Mouse (Mus musculus) forebrain, postnatal 0 days (tissue): ENCODE measurements around the gene Astl. TPM values are rescaled to one million over a fixed set of nuclear protein-coding genes. Genes with fewer than 3 reads are reported as not detected.
"Not testable (repeated sequence)": the region's sequence is repeated elsewhere in the genome, so short reads cannot be mapped to it uniquely, and the experiment has no call there.

Experiments used
- ATAC-seq: fragments of 200-750 bp; cut with Nextera tagmentation; 2 replicates; pipeline ENCODE4 v1.8.0; 2017; ENCODE audit warnings: mild to moderate bottlenecking, moderate library complexity
- DNase-seq: peaks from one replicate; pipeline ENCODE4 v3.0.0-alpha.2; 2015
- H3K27ac ChIP-seq: fragments of 300-500 bp; sonication (generic); 2 replicates; pipeline ENCODE4 v1.5.1; 2014; ENCODE audit warnings: low read depth, mild to moderate bottlenecking, antibody characterized with exemption, low read length, moderate library complexity, mixed read lengths
- H3K27me3 ChIP-seq: fragments of 300-500 bp; sonication (generic); 2 replicates; pipeline ENCODE4 v1.6.1; 2014; ENCODE audit warnings: mild to moderate bottlenecking, low read length, mixed read lengths; ENCODE audit not compliant: insufficient read depth
- H3K36me3 ChIP-seq: fragments of 300-500 bp; sonication (generic); 2 replicates; pipeline ENCODE4 v1.6.1; 2014; ENCODE audit warnings: mild to moderate bottlenecking, moderate library complexity; ENCODE audit not compliant: insufficient read depth
- H3K4me1 ChIP-seq: fragments of 300-500 bp; sonication (generic); 2 replicates; pipeline ENCODE4 v1.6.1; 2014; ENCODE audit warnings: antibody characterized with exemption; ENCODE audit not compliant: insufficient read depth
- H3K4me2 ChIP-seq: fragments of 300-500 bp; sonication (generic); 2 replicates; pipeline ENCODE4 v1.6.1; 2014; ENCODE audit warnings: low read depth, mild to moderate bottlenecking, moderate library complexity
- H3K4me3 ChIP-seq: fragments of 300-500 bp; sonication (generic); 2 replicates; pipeline ENCODE4 v1.5.1; 2014; ENCODE audit warnings: low read depth, low read length, mixed read lengths
- H3K9ac ChIP-seq: fragments of 300-500 bp; sonication (generic); 2 replicates; pipeline ENCODE4 v1.6.1; 2014; ENCODE audit warnings: mild to moderate bottlenecking
- H3K9me3 ChIP-seq: fragments of 300-500 bp; sonication (generic); 2 replicates; pipeline ENCODE4 v1.6.1; 2016; ENCODE audit warnings: low read length
- CTCF ChIP-seq: sonication (generic); IDR thresholded peaks from 2 replicates; pipeline ENCODE4 v1.5.1; 2016; ENCODE audit warnings: antibody characterized with exemption, control low read depth, low read depth
- WGBS: fragments of 180-500 bp; shearing (Covaris S2); extraction: QIAGEN DNeasy Blood & Tissue Kit; methylation state at CpG from one replicate; pipeline ENCODE4 v1.1.7; 2014; 5-methylcytosine and 5-hydroxymethylcytosine counted together
- polyA plus RNA-seq: library from polyadenylated mRNA; unstranded; fragments of >200 nt; fragmentation: Nextera tagmentation; extraction: Ambion mirVana; gene quantifications from 2 replicates; pipeline ENCODE4 v1.2.1, GENCODE M21; 2015
- total RNA-seq: library from RNA; depleted of rRNA; stranded (reverse); fragments of >200 nt; gene quantifications from 2 replicates; pipeline ENCODE4 v1.2.3, GENCODE M21; 2014; rRNA removed

The Astl gene
- total RNA-seq (not detected in 2 replicates), polyA plus RNA-seq (not detected in 2 replicates)

DNA sequence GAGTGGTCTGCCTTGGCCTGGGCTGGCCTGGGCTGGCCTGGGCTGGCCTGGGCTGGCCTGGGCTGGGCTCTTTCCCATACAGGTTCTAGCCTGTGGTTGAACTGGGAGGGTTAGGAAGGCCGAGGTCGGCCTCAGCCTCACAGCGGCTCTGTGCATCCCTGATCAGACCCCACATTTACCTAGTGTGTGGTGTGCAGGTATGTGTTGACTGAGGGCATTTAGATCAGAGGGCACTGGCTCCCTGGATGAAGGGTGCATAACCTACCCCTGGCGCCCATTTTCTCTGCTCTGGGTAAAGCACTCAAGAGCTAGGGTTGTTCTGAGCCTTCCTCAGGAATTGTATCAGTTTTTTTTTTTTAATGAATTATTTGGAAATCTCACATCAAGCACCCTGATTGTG, at the start of gene Astl:
Astl (plus strand) TSS at position 224 of the 400 bp plus-strand sequence.
- Histone ChIP-seq H3K36me3 (no peaks in the 10 kb centered on the region), H3K4me2 (peak within 1 kb of the TSS; percentile 89; the same call in 1 of the 2 replicates), H3K27me3 (peaks cover 15% of the 10 kb centered on the region), H3K27ac (no peak within 1 kb of the TSS), H3K4me1 (no peaks in the 10 kb centered on the region), H3K9ac (no peak within 1 kb of the TSS), H3K4me3 (no peak within 1 kb of the TSS), H3K9me3 (no peaks in the 10 kb centered on the region)
- DNase-seq (no peak), ATAC-seq (no peak)
- WGBS: 92% methylated on average over 4 of the region's 4 CpGs
- TF ChIP-seq CTCF: no peak

DNA sequence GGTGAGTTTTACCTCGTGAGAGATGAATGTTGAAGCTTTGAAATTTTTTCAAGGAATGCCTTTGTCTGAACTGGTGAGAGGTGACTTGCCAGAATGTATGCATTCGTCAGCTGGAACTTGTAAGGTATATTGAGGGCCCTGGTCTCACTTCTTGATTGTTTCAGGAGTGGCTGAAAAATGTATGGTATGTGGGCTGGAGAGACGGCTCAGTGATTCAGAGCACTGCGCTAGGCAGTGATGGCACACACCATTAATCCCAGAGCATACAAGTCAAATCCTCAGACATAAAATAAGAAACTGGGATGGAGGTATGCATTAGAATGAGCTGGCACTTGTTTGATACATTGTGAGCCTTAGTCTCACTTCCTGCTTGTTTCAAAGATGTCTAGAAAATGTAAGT, 46.2 kb upstream of the Astl start:
- Histone ChIP-seq H3K27me3 (no peaks in the 10 kb centered on the region), H3K4me1 (no peaks in the 10 kb centered on the region), H3K36me3 (peaks cover 66% of the 10 kb centered on the region), H3K9me3 (no peaks in the 10 kb centered on the region), H3K4me3 (no peak overlapping the region), H3K9ac (no peak overlapping the region), H3K27ac (no peak overlapping the region), H3K4me2 (no peak overlapping the region)
- TF ChIP-seq CTCF: no peak
- WGBS: 89% methylated on average over 4 of the region's 4 CpGs
- ATAC-seq (no peak), DNase-seq (no peak)

DNA sequence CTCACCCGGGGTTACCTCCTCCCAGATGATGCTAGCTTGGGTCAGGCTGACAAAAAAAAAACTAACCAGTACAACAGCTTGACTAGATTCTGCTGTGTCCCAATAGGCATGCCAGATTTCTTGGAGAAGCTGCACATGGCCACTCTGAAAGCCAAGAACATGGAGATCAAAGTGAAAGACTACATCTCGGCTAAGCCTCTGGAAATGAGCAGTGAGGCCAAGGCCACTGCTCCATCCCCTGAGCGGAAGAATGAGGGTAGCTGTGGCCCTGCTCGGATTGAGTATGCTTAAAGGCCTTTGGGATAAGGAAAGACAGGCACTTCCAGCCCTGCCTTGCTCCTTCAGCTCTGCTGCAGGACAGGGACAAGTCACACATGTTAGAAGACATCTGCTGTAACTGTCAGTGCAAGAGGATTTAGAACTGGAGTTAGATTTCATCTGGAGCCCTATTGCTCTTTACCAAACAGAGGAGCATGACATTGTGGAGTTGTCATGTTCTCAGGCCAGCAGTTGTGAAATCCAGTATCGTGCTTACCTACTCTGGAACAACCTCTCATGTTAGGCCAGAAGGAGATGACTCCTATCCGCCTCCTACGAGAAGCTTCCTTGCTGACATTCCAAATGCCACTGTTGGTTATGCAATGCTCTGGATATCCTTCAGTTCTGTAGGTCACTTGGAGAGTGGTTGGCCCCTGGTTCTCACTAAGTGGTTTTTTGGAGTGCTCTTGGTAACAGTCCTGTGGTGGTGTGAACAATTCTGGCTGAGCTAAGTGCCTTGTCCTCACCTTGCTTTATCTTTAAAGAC, 41.2 kb upstream of the Astl start:
- TF ChIP-seq CTCF: no peak
- WGBS: 96% methylated on average over 7 of the region's 7 CpGs
- H3K4me2 ChIP-seq: no peak overlapping the region
- DNase-seq: no peak
- H3K27me3 ChIP-seq: no peaks in the 10 kb centered on the region
- H3K27ac ChIP-seq: no peak overlapping the region
- H3K4me3 ChIP-seq: no peak overlapping the region
- H3K36me3 ChIP-seq: peaks cover 84% of the 10 kb centered on the region
- no peak overlapping the region for H3K9ac ChIP-seq
- ATAC-seq: no peak
- no peaks in the 10 kb centered on the region for H3K9me3 ChIP-seq
- no peaks in the 10 kb centered on the region for H3K4me1 ChIP-seq

DNA sequence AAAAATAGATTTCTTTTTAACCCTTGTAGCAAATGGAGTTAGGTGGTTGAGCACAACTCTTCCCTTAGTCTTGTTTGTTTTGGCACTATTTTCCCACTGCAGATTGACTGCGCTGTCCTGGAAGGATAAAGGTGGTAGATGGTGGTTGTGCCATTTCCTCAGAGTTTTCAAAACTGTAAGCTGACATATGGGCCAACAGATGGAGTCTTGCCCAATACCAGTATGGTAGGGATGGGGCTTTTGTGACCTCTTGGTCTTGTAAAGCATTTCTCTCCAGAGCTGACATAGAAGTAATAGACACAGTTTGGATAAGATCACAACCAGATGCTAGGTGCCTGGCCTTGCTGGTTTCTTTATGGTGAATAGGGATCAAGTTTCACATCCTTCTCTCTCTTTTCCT, 40.4 kb upstream of the Astl start:
- Histone ChIP-seq H3K27me3 (no peaks in the 10 kb centered on the region), H3K36me3 (peaks cover 76% of the 10 kb centered on the region), H3K9ac (no peak overlapping the region), H3K9me3 (no peaks in the 10 kb centered on the region), H3K4me1 (no peaks in the 10 kb centered on the region), H3K4me3 (no peak overlapping the region), H3K4me2 (no peak overlapping the region), H3K27ac (no peak overlapping the region)
- ATAC-seq (no peak), DNase-seq (no peak)
- 90% methylated on average over 1 of the region's 1 CpGs for WGBS
- no peak for TF ChIP-seq CTCF

DNA sequence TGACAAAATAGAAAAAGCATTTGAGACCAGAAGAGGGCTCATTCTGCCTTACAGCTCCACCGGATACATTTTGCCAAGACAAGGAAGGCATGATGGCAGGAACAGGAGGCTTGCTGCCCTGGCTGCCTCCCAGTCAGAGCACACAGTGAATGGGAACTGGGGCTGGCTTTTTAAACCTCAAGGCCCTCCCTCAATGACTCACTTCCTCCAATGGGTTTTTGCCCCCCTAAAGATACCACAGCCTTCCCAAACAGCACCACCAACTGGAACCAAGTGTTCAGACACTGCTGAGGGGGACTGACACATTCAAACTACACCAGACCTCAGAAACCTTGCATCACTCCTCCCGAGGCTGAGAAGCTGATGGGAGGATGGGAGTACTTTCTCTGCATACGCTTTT, 37.7 kb upstream of the Astl start:
- Histone ChIP-seq H3K27me3 (no peaks in the 10 kb centered on the region), H3K4me3 (no peak overlapping the region), H3K36me3 (peaks cover 58% of the 10 kb centered on the region), H3K4me1 (no peaks in the 10 kb centered on the region), H3K27ac (no peak overlapping the region), H3K9ac (no peak overlapping the region), H3K9me3 (no peaks in the 10 kb centered on the region), H3K4me2 (no peak overlapping the region)
- DNase-seq (no peak), ATAC-seq (no peak)
- TF ChIP-seq CTCF: no peak
- 80% methylated on average over 3 of the region's 3 CpGs for WGBS

DNA sequence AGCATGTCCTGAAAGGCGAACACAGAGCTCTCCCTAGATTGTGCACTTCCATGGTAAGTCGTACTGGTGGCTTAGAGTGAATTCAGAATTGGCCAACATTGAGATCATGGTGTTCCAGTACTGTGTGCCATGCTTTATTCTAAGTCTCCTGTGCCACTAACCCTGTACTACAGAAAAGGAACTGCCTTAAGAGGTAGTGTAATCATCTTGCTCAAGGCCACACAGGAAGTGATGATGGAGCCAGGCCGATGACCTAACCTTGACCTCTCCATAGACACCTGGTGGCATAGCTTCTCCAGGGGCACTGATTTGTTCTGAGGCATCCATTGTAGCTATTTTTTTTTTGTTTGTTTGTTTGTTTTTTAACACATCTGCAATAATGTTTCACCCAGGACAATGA, 36.6 kb upstream of the Astl start:
- WGBS: 90% methylated on average over 3 of the region's 3 CpGs
- Histone ChIP-seq H3K9ac (no peak overlapping the region), H3K4me1 (no peaks in the 10 kb centered on the region), H3K9me3 (no peaks in the 10 kb centered on the region), H3K27me3 (no peaks in the 10 kb centered on the region), H3K27ac (no peak overlapping the region), H3K36me3 (peaks cover 49% of the 10 kb centered on the region), H3K4me2 (no peak overlapping the region), H3K4me3 (no peak overlapping the region)
- ATAC-seq (no peak), DNase-seq (no peak)
- TF ChIP-seq CTCF: no peak

DNA sequence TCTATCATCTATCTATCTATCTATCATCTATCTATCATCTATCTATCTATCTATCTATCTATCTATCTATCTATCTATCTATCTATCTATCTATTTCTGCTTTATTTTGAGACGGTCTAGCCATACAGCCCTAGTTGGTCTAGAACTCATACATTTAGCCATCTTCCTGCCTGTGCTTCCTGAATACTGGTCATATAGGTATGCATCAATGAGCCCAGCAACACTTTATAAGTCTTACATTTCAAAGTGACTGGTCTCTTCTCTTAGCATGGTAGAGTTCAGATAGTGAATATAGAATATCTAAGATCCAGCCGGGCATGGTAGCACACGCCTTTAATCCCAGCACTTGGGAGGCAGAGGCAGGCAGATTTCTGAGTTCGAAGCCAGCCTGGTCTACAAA, 34.2 kb upstream of the Astl start:
- not testable (repeated sequence) for H3K27me3 ChIP-seq, ATAC-seq, H3K4me3 ChIP-seq, H3K27ac ChIP-seq, H3K4me2 ChIP-seq, H3K9me3 ChIP-seq, H3K9ac ChIP-seq, H3K4me1 ChIP-seq, DNase-seq
- 96% methylated on average over 4 of the region's 4 CpGs for WGBS
- peaks cover 27% of the 10 kb centered on the region for H3K36me3 ChIP-seq
